Mouse (Mus musculus) WW6 (cell line): ENCODE data around the gene Cd52.

Source experiments
- DNase-seq: peaks from one replicate; pipeline ENCODE4 v3.0.0-alpha.2; 2013; ENCODE audit warnings: low read depth, low spot score

Gene Cd52

GRCm38 (mm10) chr4:134052560-134052959 lies 42.3 kb downstream of the Cd52 start:
- DNase-seq, result no peak

- no peak for DNase-seq
These were observed 43.0 kb downstream of the Cd52 start for GRCm38 (mm10) chr4:134051912-134052311.

- DNase-seq, result no peak
These were observed 47.2 kb downstream of the Cd52 start for GRCm38 (mm10) chr4:134047648-134048047.

- no peak for DNase-seq
These were observed 51.8 kb downstream of the Cd52 start for GRCm38 (mm10) chr4:134043041-134043440.

- no peak for DNase-seq
These were observed 53.4 kb downstream of the Cd52 start for GRCm38 (mm10) chr4:134041317-134042123.

- DNase-seq, result no peak
These were observed 58.9 kb downstream of the Cd52 start for GRCm38 (mm10) chr4:134035953-134036352.
